Mouse (Mus musculus): ENCODE data around the gene Gm45837.

Gm45837 gene

DNA sequence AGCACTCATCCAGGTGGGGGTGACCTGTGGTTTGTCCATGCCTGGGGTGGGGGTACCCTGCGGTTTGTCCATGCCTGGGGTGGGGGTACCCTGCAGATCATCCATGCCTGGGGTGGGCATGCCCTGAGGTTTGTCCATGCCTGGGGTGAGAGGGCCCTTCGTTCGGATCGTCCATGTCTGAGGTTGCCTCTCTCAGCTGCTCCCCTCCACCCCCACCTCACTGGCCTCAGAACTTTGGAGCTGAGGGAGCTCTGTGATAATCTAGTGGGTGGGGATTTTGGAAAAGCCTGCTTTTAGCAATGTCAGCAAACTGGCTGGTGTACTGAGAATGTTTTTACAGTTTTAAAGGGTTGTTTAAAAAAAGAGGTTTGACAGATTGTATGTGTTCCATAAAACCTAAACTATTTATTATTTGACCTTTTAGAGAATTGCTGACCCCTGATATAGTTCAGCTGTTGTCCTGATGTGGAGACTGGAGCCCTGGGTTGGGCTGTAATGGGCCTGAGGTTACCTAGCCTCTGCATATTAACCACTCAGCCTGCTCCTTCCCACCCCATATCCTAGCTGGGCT, 18.7 kb upstream of the Gm45837 start:
- no peak for DNase-seq (ENCODE audit: low spot score in 2 of 2)

DNA sequence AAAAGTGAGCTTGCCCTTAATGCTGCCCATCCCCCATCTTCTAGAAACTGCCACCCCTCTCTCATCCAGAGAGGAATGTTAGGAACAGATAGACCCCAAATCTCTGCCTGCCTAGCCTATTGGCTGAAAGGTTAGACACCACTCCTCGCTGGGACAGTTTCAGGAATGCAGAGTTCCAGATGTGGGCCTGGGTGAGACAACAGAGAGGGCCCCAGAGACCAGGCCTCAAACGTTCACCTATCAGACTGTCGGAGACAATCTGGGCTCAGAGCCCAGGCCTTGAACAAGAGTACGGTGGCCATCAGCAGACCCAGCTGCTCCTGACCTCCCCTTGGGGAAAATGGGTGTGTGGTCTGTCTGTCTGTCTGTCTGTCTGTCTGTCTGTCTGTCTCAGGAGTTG, 17.7 kb upstream of the Gm45837 start:
- no peak for DNase-seq (ENCODE audit: low spot score in 2 of 2)

DNA sequence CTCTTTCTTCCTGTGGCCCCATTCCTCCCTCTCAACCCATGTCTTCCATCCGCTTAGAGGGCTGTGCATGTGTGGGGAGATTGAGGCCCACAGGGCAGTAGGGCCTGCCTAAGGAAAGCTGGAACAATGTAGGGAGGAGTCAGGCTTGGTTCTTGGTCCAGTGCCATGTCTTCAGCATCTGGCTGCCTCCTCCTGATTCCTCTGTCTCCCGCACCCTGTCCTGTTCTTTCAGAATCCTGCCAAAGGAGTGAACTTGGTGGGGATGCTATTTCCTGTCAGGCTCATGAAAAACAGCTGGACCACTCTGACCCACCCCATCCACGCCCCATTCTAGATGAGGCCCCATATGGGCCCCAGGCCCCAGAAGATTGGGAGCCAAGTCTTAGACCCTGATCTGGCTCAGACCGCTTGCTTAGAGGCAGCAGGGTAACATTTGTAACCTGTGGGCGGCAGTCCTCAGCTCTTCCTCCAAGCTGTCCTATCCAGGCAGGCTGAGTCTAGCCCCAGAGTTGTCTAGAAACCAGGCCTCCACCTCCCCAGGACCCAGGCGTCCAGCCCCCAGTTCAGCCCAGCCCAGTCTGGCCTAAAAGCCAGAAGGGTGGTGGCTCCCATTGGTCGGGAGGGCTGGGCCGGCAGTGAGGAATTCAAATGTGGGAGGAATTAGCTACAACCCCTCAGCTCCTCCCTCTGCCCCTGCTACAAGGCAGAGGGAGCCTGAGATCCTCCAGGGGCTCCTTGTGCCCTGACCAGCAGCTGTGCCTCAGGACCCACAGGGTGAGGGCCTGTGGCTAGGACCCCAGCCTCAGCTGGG, 16.8 kb upstream of the Gm45837 start:
- DNase-seq (ENCODE audit: low spot score in 2 of 2) = no peak

DNA sequence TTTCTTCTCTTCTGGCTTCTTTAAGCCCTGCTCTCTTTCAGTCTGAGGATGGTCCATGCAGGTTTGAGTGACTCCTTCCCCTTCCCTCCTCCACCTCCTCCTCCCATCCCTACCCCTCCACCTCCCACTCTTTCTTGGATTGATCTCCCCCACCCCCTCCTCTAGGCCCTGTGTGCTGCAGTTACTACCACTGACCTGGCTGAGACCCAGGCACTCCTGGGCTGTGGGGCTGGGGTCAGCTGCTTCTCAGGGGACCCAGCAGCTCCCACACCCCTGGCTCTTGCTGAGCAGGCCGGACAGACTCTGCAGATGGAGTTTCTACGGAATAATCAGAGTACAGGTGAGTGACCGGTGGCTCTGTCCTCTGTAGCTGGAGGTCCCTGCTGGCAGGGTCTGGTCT, 16.1 kb upstream of the Gm45837 start:
- no peak for DNase-seq (ENCODE audit: low spot score in 2 of 2)

DNA sequence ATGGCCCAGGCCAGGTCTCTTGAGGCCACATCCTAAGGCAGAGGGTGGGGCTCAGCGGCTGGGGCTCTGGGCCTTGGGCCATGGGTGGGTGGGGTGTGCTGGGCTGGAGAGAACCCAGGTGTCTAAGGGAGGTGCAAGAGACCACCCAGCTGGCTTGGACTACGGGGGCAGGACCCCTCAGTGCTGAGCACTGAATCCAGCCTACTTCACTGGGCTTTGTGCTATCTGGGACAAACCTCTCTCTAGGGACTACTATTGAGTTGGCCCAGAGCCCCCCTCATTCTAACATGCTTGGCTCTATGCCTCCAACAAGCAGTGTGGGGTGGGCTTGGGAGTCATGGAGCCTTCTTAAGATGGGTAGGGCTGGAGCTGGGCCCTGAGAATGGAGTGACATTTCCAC, 15.2 kb upstream of the Gm45837 start:
- DNase-seq (ENCODE audit: low spot score in 2 of 2) = no peak

DNA sequence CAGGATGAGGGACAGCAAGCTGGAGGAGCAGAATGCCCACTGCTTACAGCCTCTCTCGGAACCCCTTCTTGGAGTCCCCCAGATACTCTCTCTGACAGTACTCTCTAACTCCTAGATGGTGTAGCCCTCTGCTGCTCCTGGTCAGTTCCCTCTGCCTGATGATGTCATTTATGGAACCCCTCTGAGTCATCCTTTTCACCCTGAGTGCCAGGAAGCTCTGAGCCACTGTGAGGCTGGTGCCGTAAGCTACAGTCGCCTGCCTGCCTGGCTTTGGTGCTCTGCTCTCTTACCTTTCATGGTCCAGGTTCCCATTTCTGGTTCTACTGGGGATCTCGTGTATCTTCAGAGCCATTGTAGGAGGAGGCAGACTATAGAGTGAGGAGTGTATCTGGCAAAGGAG, 13.5 kb upstream of the Gm45837 start:
- DNase-seq (ENCODE audit: low spot score in 2 of 2) = no peak

DNA sequence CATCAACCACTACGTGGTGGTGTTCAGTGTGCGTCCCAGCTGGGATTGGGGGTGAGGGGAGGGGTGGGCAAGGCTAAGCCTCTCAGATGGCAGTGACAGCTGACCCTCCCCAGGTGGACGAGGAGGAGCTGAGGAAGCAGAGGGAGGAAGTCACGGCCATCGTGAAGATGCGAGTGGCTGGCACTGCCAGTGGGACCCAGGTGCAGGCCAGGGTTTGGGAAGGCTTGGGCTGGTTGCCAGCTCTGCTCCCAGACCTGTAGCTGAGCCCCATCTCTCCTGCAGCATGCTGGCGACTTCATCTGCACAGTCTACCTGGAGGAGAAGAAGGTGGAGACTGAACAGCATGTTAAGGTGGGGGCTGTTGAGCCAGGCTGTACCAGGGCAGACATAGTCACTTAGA, 9.2 kb upstream of the Gm45837 start:
- DNase-seq (ENCODE audit: low spot score in 2 of 2) = no peak

DNA sequence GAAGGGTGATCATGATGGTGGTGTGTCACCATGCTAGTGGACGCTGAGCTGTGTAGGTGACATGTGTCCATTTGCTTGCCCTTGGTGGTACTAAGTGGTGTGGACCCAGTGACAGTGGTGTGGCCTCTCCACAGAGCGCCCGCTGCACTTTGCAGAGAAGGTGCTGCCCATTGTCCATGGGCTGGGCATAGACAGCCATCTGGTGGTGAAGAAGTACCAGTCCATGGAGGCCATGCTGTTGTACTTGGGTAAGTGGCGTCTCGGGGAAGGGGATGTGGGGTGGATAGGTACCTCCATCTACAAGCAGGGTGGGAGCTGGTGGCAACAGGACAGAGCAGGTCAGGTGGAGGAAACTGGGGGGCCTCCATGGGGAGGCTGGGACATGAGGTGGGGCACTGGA, 6.9 kb upstream of the Gm45837 start:
- no peak for DNase-seq (ENCODE audit: low spot score in 2 of 2)

DNA sequence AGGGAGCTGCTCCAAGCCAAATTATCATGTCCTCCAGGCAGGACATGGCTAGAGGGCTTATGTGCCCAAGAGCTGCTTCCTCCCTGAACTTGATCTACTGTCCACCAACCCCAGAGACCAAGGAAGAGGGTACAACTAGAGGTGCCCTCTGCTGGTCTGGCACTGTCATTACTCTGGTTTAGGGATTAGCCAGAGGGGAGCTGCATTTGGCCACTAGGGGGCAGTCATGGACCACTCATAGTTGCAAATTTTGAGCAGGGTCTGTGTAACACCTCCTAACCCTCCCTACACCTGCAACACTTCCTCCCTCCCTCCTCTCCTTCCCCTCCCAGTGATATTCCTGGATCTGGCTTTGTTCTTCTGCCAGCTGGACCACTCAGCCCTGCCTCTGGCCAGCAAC, 2.1 kb downstream of the Gm45837 start:
- peak; percentile 82 to 95 for DNase-seq (ENCODE audit: low spot score in 2 of 2)

DNA sequence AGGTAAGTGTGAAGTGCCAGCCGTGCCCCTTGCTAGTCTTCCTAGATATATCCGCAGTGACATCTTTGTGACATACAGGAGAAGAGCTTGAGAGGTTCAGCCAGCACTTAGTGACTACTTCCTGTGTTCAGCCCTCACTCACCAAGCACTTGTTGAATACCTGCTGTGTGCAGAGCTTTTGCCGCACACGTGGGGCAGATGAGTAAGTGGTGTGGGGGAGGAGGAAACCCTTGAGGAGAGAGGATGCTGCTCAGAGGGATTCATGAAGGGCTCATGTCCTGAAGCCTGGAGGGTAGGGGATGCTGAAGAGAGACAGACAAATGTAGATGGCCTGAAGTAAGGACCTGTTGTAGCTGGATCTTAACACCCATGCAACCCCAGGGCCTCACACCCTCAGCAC, 3.5 kb downstream of the Gm45837 start:
- DNase-seq (ENCODE audit: low spot score in 2 of 2) = no peak

DNA sequence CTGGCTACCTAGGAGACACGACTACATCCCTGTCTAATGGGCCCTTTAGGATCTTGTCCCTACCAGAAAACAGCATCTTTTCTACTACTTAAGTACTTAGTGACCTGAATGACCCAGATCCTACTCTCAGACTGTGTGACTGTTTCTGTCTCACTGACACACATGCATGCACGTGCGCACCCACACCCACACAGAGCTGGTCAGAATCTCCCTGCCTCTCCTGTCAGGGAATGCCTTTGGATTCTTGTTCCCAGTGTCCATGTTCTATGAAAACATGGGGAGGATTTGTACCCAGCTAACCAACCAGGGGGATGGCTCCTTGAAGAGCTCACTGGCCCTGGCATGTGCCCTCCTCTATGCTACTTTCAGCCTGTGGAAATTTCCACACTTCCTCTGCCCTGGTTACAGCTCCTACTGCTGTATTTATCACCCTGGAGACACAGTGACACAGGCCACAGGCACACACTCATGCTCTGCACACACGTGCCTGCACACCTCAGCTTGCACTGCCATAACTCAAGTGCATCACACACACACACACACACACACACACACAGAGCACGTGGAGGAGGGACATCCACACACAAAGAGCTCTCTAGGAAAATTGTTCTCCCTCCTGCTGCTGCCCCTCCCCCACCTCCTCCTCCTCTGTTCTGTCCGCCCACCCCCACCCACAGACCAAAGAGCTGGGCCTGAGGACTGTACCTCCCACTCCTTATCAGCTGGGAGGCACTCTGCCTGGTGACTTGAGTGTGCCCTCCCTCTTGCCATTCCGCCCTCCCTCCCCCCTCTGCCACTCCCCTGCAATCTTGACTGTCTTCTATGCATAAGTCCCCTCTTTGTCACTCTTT, 4.2 kb downstream of the Gm45837 start:
- DNase-seq (ENCODE audit: low spot score in 2 of 2) = no peak

DNA sequence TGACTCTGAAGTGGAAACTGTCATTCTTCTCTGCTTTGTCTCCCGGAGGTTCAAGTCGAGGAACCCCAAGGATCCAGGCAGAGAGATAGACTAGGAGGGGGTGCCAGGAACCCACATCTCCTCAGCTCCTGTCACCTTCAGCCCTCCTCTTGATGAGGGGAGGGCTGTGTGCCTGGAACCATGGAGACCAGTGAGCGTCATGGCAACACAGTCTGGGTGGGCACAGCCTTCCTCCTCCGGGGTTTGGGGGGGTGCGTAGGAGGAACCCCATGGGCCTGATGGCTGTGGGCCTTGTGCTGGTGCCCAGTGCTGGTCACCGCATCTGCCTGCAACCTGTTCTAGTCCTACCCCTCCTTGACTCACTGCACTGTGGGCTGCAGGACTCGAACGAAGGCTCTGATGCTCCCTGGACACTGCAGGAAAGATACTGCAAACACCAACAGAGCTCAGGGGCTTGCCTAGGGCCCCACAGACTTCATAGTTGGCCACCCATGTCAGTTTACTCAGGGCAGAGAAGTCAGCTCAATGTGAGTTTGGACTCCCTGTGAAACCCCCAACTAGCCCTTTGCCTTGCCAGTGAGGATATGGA, 4.9 kb downstream of the Gm45837 start:
- DNase-seq (ENCODE audit: low spot score in 2 of 2) = no peak

DNA sequence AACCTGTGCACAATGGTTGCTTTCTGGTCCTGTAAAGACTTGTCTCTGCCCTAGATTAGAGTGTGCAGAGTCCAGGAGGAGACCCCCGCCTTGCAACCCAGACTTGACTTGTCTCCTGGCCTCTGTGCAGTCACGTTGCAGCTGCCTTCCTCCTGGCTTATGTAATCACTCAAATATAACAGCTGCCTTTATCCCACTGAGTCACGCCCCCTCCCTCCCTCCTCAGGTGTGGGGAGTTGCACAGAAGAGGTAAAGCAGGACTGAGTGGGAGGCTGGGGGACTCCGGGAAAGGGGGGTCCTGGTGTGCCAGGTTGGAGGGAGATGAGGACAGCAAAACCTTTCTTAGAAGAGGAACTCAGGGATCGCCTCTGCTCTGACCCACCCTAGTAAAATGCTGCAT, 5.7 kb downstream of the Gm45837 start:
- no peak for DNase-seq (ENCODE audit: low spot score in 2 of 2)

DNA sequence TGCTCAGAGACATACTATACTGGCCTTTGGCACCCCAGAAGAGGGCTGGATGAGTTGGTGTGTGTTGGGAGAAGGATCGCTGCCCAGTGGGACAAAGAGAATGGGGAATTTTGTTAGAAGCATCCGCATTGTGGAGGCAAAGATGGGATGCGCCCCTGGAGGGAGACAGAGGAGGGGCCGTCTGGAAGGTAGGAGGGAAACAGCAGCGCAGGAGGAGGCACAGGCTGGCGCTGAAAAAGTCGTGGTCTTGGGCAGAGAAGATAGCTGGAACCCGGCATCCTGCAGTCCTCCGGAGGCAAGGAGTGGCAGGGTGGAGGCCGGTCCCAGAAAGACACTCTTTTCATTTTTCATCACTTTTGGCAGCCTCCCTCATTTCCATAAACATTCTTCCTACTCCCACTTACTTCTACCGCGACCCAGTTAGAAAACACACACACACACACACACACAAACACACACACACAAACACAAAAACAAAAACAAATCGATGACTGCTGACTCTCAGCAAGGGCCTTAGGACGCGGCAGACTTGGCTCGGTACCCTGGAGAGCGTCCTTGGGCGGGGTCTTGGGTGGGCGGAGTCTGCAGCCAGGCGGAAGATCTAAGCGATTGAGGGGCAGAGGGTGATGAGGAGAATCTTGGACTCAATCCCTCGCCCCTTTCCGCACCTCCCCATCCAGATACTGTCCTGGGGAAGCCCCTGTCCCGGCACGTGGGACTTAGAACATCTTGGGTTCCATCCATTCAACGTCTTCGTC, 8.5 kb downstream of the Gm45837 start:
- DNase-seq (ENCODE audit: low spot score in 2 of 2) = no peak

DNA sequence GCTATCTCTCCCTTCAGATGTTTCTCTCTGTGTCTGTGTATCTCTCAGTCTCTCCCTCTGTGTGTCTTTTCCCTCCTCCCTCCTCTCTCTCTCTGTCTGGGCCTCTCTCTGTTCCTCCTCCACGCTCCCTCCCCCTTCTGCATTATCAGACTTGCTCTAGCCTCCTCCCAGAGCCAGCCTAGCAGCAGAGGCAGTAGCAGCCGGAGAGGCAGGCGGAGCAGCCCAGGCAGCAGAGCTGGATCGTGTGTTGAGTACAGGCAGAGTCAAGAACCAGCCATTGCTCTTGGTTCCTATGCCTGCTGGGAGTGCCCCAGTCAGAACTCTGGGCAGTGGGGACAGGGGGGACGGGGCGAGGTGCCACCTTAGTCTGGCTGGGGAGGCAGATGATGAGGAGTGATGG, 10.8 kb downstream of the Gm45837 start, which contains the start of gene Pde2a:
Gene Pde2a, plus strand, starts transcription at position 163 of the 400 bp plus-strand sequence.
- DNase-seq (ENCODE audit: low spot score in 2 of 2) = no peak

DNA sequence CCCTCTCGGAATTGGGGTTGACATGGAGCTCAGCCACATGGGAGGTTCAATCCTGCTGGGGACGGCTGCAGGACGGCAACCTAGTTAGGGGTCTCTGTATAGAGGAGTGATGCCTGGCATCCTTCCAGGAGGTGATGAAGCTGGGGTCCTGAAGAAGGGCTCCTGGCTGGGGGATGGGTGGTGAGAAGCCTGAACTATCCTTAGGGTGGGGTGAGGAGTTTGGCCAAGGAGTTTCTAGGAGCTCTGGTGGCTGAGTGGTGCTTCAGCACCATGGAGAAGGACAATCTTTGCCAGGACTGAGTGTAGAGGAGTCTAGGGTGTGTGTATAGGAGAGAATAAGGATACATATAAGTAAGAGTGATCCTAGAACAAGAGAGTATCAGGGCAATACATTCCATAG, 11.4 kb downstream of the Gm45837 start:
- no peak for DNase-seq (ENCODE audit: low spot score in 2 of 2)

DNA sequence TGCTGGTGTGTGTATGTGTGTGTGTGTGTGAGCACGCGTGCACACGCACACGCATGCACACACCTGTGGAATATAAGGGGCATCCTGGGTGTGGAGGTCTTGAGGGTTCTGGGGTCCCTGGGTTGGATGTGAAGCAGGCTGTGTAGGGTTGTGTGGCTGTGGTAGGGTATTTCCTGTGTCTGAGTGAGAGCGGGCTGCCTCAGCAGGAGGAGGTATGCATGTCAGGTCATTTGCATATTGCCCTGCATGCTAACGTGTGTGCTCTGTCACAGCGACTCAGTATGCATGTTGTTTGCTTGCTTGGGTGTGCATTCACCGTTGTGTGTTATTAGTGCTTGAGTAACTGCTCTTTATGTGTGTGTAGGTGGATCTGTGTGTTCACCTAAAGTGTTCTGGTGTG, 12.0 kb downstream of the Gm45837 start:
- no peak for DNase-seq (ENCODE audit: low spot score in 2 of 2)

DNA sequence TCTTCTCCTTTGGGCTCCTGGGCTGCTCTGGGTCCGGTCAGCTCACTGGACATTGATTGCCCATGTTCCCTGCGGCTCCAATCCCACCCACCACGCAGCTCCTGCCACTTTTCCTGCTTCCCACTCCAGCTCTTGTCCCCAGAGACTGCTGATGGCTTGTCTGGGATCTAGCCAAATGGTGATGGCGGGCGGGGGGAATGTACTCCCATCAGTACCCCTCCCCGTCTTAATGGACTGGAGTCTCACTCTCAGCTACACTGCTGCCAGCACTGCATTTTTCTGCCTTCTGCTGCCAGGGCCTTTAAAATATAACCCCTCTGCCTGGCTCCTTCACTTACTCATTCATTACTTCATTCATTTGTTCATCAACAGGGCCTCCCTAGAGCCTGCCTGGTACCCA, 13.3 kb downstream of the Gm45837 start:
- DNase-seq (ENCODE audit: low spot score in 2 of 2) = no peak

DNA sequence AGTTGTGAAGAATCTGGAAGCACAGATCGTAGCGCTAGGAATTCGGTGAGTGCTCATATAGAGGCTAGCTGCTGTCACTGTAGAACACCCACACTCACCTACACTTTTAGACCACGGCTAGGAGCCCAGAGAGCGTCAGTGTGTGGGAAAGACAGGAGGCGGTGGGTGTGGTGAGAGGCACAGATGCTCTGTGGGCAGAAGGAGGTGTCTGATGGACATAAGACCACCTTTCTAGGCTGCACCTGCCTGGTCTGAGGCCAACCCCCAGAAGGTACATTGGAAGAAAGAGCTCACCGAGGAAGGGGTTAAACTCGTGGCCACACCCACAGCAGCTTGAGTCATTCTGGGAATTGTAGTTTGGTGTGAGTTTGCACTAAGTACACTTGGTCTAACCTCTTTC, 16.0 kb downstream of the Gm45837 start:
- no peak for DNase-seq (ENCODE audit: low spot score in 2 of 2)

DNA sequence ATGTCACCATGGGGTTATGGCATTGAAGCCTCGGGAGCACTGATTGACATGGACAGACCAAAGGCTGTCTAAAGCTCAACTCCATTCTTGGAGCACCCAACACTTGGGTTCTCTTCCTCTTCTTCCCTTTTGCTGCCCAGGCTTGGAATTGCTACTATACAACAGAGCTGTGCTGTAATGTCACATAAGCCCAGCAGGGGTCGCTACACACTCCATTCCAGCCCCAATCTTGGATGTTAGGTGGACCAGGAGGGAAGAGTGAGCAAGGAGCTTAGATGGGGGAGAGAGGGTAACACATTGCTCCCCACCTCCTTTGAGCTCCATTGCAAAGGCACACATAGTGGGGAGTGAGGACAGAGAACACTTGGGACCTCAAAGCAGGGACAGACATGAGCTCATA, 17.1 kb downstream of the Gm45837 start:
- no peak for DNase-seq (ENCODE audit: low spot score in 2 of 2)

DNA sequence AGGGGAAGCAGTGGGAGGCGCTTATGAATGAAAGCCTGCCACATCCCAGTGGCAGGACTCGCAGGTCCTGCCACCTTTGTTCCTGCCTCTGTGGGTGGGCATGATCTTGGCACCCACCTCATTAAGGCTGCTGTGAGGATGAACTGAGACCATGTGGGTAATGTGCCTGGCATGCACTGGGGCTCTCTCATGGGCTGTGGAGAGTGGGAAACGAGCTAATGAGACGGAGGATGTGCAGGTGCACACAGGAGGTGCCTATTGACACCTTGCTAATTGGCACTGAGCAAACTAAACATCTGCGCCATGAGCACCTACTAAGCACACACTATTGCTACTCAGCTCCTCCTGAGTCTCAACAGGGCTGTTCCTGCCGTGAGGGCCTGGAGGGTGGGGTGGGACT, 24.4 kb downstream of the Gm45837 start:
- no peak for DNase-seq (ENCODE audit: low spot score in 2 of 2)

DNA sequence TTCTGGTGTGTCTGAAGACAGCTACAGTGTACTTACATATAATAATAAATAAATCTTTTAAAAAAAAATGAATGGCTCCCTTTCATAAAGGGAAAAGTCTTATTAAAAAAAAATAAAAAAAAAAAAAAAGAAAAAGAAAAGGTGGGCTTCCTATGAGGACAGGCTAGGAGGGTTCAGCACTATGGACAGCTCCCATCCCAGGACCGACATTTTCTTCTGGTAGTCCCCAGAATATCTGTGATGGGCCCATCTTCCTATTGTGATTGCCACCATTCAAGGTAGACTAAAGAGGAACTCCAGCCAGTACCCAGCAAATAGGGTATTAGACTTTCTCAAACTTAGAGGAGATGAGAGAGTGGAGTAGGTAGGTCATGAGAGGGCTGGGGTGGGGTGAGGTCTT, 27.2 kb downstream of the Gm45837 start:
- no peak for DNase-seq (ENCODE audit: low spot score in 2 of 2)
